Mouse (Mus musculus) erythroblast, embryonic 14.5 days (primary cell): Measurements from ENCODE around the gene Olfr1388.

Source experiments
- GATA1 ChIP-seq: IDR thresholded peaks from 2 replicates; pipeline ENCODE4 v1.6.1; 2012; ENCODE audit warnings: low read length, inconsistent platforms, mixed read lengths
- TAL1 ChIP-seq: IDR thresholded peaks from 3 replicates; pipeline ENCODE4 v1.6.1; 2012; ENCODE audit warnings: low read length, inconsistent platforms, mixed read lengths

DNA sequence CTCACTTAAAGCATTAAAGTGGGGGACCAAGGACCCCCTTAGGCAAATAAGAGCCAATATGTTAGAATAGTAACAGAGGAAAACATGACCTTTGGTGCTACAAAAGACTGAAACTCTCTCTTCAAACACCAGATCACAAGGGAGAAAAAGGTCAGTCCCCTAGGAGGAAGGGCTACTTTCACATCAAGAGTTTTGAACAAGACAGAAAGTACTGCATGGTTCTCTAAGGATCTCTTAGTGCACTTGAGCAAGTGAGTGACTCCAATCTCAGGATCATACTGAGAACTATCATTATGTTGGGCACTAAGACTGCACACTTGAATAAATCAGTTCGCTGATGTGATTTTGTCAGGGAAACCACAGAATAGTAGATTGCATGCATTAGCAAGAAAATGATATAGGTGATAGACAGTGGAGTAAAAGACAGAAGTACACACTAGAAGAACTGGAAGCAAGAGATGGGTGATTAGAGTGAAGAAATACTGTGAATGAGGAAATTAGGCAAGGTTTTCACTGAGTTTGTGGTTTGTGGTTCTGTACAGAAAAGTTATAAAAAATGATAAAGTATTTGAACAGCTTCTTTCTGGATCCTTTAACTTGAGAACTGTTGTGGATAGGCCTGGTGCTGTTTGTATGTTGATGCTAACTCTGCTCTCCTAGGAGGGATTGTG lies 11.0 kb upstream of the Olfr1388 start:
- no peak for TF ChIP-seq GATA1
- no peak for TF ChIP-seq TAL1
